Mouse (Mus musculus) lung, postnatal 36 days (tissue): ENCODE measurements around the gene Aunip.

Experiments used
- DNase-seq: peaks from one replicate; pipeline ENCODE4 v3.0.0; 2022; ENCODE audit warnings: mixed read lengths

Gene Aunip

DNA sequence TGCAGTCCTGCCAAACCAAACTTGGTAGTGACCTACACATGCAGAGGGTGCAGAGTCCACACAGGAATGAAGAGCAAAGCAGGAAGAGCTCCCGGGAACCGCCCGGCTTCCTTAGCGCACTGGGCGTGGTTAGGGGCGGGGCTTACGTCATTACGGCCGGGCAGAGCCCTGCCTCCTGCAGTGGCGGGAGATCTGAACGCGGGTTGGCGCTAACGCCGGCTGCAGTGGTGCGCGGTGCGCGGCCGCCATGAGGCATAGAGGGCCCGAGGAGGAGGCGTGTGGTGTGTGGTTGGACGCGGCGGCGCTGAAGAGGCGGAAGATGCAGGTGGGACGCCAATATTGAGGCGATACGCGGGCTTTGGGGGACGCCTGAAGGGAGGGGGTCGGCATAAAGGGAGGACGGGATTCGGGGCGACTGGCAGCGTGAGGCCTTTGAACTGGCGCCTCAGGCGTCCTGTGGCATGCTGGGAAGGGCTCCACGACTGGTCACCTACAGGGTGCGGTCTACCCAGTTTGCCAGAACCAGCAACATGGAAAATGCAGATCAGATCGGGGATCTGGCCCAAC, at the start of gene Aunip:
TSS of gene Aunip (plus strand) at position 155 of the 567 bp plus-strand sequence.
- DNase-seq = peak; percentile 94

DNA sequence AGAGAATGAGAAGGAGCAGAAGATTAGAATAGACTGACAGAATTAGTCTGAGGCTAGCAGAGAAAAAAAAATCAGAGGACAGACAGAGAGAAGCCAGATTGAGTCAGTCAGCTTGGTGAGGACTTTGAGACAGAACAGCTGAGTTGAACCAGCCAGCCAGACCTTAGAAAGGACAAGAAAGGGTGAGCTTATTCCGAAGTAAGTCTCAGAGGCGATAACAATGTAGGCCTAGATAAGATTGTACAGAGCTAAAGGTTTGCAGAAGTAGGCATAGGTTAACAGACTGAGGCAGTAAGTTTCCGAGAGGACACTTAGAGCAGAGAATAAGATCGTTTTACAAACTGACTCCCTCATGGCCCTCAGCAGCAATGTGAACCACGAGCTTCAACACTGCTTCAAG, 49.5 kb upstream of the Aunip start:
- no peak for DNase-seq

DNA sequence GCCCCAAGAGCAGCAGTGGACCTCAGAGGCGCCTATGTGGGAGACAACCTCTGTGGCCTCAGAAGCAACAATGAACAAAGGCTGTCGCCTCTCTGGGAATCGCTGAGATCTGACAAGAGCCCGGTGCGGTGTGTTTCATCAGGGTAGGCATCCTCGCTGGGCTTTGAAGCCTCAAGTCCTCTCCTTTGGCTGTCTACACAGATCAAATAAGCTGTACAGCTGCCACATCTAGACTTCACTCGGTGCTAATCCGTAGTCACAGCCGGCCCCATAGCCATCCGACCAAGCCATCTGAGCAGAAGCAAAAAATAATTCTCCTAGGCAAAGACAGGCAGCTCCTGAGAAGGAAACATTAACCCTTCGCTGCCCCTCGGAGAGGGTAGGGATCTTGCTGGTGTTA, 45.0 kb upstream of the Aunip start:
- DNase-seq = no peak

DNA sequence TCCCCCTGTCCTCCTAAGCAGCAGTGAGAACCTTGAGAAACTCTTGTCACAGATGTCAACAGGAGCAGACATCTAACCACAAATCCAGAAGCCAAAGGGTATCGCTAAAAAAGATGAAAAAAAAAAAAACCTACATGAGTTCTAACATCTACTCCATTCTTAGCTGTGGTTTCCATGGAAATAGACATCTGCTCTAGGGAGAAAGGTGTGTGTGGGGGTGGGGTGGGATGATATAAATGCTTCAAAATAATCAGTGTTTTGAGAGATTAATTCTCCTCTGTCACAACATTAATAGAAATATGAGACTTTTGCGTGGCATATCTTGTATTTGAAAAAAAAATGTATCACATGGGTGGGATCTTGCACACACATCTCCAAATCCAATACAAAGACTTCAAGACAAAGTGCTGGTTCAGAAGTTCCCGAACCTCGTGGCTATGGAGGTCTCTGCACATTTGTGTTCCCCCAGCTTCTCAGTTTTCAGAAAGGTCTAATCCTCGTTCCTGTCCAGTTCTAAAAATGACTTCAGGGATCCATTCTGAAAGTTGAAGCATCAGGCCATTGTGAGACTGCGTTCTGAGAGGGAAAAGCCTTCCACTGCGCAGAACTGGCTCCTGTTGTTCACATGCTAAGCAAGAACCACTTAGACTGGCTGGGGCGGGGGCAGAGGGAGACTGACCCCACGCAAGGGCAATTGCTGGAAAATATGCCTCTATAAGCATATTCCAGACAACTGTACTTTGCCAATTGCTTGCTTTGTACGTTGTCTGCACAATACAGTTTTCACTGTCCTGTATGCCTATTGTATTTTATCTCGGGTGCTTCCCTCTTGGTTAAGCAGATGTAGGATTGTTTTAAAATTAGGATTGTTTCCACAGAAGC, 44.2 kb upstream of the Aunip start:
- no peak for DNase-seq

DNA sequence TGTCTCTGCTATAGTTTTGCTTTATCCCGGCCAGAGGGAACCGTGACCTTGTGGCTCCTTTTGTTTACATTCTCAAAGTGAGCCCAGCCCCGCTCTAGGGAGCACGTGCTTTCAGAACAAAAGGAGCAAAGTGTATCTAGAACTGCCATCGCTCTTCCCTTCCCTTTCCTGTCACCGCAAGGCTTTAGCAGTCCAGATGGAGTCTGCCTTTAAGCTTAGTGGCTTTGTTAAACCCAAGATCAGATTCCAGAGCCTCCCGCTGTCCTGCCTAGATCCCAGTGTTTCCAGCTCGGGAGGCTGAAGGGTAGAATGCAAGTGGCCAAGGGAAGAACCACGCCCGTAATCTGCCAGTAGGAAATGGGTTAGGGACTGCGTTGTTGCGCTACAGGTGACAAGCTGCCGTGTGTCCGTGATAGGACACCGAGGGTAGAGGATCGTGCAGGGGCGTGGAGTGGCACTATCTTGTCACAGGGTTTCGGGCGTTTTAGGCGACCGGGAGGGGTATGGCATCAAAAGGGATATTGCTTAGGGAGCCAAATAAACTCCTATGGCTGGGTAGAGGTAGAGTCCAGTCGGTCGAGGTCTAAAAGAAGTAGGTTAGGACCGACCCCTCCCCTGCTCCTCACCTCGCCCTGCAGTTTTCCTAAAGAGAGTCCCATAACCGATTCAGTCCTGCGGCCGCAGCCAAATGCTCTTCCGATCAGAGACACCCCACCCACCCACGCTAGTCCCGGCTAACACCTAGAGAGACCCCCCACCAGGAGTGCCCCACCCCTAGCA, 43.2 kb upstream of the Aunip start:
- DNase-seq = peak; percentile 88

DNA sequence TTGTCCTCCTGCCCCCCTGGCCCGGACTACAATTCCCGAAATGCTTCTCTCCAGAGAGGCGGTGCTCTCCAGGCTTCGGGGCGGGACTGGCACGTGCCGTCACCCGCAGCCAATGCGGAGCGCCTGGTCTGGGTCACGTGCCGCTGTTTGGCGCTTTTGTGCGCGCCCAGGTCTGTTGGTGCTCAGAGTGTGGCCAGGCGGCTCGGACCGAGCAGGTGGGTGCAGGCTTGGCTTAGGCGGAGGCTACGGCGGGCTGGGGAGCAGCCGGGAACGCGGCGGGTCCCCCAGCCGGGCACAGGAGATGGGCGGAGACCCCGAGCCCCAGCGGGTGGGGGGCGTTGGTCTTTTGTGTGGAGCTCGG, 42.6 kb upstream of the Aunip start, which contains the start of gene Stmn1:
TSS of gene Stmn1 (plus strand) at position 106 of the 361 bp plus-strand sequence.
- DNase-seq = peak; percentile 97

DNA sequence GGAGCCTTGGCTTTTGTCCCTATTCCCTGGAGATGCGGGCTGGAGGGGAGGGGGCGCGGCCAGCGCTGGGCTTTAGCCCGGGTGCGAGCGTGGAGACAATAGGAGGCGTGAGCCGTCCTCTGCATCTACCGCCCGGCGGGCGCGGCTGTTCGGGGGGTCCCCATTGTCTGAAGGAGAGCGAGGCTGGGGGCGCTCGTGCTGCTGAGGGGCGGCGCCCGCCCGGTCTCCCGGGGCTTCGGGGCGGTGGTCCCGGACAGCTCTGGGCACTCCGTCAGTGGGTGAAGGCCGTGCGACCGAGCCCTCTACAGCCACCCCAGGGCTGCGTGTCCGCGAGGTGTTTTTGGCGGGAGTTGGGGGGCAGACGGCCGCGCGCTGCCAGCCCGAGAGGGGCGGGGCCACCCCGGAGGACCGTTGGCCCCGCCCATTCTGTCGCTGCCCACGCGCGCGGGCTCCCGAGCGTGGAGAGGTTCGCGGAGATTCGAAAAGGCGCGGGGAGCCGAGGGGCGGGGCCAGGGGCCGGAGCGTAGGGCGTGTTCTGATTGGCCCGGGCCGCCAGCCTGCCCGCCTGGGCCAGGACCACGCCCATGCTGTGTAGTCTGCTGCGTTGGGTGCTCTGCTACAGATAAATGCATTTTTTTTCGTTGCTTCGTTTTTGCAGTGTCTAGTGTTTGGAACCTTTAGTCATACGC, 42.1 kb upstream of the Aunip start:
- peak; percentile 96 for DNase-seq

DNA sequence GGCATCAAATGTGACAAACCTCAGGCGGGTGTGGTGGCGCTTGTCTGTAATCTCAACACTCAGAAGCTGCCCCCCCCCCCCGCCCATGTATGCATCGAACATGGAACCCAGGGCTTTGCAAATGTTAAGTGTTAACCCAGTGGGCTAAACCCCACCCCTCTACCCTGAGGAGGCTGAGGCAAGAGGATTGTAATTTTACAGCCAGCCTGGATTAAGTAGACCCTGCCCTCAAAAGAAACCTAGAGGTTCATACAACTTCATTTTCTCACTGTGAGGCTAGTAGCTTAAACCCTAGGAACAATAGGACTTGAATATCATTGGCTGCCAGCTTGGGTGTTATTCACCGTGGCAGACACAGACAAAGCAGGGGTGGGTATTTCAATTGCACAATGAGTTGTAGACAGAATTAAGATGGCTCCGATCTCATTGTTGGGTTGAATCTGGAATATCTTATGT, 41.4 kb upstream of the Aunip start:
- no peak for DNase-seq

DNA sequence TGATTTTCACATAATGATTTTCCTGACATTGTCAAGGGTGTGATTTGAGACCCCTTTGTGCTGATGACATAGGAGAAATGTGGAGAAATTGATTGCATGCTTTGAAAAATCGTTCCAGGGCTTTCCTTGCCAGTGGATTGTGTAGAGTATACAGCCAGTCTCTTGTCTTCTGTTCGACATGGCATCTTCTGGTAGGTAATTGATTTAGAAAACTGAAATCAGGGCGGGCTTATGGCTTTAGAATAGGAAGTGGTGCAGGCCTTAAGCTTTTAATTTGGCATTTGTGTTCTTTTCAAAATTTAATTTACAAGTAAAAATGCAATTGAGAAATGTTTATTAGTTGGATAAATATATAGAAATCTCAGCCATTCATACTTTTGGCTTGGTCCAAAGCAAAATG, 40.8 kb upstream of the Aunip start:
- no peak for DNase-seq

DNA sequence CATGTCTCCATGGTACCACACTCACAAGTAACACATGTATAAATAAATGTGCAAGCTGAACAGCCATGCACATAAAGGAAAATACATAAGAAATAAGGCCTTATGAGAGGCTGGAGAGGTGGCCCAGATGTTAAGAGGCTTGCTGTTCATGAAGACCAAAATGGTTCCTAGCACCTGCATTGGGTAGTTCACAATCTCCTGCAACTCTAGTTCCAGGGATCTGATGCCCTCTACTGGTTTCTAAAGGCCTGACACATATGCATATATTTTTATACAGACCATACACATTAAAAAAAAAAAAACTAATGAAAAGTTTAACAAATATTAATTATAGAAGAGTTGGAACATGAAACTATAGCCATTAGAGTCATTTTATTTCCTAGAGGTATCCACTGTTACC, 39.3 kb upstream of the Aunip start:
- peak; percentile 44 for DNase-seq

DNA sequence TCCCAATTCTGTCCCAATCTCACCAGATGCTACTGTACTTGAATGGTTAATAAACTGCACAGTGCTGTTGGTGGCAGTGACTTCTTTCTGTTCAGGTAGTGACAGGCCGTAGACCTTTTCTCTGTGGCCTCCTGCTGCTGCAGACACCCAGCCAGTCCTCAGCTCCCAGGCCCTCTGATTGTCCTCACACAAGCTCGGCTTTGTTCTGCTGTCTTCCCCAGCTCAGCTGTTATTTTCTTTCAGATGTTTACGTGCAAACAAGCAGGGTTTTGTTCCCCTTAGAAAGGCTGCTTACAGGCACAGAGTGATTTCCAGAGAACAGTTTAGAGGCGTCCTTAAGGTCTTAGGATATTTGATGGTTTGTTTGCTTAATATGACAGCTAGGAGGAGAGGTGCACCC, 37.0 kb upstream of the Aunip start:
- DNase-seq = no peak

DNA sequence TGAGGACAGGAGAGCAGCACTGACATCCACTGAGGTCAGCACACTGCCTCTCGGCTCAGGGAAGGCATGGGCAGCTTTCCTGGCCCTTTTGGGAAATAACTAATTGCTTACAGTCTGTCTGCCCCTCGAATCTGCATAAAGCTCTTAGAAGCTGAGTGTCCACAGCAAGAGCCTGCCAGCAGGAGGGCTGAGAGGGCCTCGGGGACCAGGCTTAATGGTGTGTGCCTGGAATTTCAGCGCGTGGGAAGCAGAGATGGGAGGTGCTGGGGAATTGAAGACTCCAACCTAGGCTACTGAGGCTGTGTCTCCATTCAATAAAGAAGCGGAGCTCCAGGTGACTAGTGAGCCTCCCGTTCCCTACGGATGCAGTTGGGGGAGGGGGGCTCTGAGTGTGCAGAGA, 36.6 kb upstream of the Aunip start:
- no peak for DNase-seq

DNA sequence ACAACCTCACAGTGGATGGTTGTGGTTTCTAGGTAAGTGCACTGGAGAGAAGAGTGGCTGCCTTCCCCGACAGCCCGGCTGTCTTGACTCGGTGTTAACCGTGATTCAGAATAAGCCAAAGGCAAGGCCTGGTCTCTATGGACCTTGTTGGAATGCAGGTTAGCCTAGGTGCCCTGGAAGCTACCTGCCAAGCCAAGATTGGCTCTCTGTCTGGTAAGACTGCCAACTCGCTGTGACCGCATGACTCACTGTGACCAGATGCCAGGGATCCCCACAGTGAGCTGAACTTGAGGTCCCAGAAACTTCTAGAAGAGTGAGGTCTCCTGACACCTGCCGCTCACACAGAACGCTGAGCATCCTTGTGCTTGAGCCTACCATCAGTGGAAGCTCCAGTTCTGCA, 33.9 kb upstream of the Aunip start:
- DNase-seq = peak; percentile 51

DNA sequence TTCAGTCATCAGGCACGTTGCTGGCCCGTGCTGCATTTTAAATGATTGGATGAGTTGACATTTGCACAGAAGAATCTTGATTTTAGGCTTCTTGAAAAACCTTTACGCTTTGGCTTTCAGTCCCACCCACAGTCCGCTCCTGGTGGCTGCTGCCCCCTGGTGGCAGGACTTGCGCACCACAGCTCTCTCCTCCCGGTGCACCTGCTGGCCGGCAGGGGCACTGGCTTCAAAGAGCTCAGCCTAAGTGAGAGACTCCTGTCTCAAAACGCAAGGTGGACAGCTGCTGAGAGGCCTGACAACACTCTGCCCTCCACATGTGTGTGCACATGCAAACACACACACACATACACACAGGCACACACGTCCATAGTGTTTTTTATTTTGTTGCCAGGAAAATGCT, 32.8 kb upstream of the Aunip start:
- DNase-seq = peak; percentile 93

DNA sequence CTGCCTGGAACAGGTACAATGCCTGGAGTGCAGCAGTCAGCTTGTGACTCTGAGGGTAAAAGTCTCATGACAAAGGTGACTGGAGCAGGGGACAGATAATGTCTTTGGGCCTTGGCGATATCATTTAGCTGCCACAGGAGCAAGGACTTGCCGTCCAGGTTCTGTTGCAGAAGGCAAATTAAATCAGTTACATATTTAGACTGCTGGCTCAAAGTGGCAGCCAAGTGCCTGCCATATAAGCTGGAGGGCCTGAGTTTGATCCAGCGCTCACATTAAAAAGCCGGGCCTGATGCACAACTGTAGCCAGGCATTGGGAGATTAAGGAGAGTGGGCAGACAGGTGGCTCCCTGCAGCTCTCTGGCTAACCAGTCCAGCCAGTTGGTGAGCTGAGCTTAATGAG, 31.0 kb upstream of the Aunip start:
- DNase-seq = no peak

DNA sequence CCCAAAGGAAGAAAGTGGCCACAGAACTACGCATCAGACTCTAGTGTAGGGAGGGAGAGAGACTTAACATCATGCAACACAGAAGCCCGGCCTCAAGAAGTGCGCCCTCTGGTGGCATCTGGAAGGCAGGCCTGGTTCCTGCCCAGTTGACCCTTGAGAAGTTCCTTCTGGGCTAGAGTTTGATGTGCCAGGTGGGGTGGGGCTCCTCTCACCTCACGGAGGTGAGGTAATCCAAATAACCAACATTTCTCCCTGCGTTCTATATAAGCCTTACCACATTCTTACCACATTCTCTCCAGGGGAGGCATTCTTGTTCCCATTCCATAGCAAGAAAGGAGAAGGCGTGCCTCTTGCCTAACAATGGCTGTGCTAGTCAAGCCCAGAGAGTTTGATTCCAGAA, 29.9 kb upstream of the Aunip start:
- DNase-seq = peak; percentile 95

DNA sequence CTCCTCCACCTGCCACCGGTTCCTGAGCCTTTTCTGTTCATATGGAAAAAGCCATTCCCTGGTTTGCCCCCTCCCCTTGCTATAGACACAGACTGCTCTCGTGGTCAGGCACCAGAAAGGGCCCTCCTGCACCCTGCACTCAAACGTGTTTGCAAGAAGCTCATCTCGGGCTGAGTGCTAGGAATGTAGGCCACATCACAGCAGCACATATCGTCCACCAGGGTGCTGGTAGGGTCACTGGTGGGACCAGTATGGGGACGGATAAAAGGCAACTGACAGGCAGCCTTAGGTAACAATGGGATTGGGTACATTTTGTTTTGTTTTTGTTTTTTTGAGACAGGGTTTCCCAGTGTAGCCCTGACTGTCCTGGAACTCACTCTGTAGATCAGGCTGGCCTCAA, 29.5 kb upstream of the Aunip start:
- no peak for DNase-seq

DNA sequence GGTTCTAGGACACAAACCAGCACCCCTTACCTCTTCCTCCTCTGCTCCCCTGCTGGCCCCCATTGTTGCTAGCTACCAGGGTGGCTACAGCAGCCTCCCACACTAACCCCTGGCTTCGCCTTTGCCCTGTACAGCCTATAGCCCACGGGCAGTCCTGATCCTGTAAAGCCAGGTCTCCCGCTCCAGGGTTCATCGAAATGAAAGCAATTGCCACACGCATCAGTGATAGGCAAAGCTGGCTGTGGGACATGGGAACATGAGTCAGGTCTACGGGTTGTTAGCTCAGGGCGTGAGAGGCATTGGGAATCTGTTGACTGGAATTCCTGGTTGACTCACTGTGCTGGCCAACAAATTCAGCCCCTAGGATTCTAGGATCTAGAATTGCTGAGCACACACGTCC, 28.4 kb upstream of the Aunip start:
- DNase-seq = no peak

DNA sequence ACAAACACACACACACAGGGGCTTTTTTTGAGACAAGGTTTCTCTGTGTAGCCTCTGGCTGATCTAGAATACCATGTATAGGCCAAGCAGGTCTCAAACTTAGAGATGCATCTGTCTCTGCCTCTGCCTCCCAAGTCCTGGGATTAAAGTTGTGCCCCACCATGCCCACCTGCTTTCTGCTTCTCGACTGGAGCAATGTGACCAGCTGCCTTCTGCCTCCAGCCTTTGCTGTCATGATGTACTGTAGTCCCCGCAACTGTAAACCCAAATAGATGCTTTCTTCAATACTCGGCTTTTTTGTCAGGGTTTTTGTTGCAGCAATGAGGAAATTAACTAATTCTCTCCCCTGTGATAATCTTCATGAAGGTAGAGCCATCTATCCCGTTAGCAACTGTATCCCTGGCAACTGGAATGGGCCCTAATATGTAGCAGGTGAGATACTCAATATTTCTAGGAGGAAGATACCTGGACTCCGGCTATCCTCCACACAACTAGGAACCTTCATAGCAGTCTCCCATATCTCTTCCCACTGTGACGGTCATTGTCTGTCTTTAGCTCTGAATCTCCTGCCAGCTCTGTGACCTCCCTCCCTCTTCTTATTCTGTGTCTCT, 27.6 kb upstream of the Aunip start:
- DNase-seq = no peak

DNA sequence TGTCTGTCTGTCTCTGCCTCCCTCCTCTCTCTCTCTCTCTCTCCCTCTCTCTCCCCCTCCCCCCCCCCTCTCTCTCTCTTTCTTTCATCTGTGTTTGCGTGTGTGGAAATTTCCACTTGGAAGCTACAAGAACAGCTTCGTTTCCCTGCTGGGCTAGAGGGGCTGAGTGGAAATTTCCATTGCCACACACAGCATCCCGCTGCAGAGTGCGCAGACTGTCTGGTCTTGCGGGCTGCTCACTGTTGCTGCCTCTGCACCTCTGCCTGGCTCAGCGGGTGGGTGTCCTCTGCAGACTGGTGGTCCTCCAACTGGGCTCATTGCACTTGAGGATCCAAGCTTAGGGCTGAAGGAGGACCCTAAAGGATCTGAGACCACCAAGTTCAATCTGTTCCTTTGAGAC, 27.1 kb upstream of the Aunip start:
- peak; percentile 39 for DNase-seq

DNA sequence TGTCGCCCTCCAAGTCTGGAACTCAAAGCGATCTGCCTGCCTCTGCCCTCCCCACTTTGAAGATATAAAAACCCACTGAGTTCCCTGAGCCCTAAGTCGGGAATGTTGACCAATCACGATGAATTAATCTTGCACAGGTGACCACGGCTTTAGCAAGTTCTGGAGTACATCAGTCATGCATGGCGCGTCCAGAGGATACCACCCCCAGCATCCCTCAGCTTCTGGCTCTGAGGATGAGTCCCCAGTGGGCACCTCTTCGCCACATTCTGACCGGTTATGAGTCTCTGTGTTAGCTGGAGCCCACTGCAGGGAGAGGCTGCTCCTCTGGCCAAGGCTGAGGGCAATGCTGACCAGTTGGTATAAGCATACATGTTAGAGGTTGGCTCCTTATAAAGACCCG, 26.6 kb upstream of the Aunip start:
- no peak for DNase-seq

DNA sequence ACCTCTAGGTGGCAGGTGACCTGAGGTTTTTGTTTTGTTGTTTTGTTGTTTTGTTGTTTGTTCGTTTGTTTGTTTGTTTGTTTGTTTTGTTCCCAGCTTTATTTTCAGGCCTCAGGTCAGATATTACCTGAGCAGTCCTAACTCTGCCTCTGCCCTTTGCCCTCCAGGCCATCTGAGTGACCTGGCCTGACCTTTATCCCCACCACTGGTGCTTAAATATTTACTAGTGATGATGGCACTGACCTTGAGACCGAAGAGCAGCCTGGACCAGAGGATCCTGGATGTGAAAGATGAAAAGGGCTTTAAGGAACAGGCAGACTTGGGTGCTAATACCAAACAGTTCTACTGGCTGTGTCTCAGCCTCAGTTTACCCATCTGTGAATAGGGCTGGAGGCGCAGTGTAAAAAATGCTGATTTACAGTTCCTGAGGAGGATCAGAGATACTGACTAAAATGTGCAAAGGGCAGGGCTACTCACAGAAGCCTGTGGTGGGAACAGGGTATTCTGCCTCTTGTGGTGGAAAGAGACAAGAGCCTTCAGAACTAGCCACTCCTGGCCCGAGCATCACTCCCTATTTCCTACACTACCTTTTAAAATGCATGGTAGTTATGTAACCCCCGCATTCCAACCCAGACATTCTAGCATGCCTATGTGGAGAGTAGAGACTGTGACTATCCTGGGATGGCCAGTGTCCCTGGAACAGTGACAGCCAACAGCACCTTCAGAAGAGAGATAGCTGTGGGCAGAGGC, 25.5 kb upstream of the Aunip start:
- DNase-seq = no peak
